Mouse (Mus musculus) liver, embryonic 16.5 days (tissue): ENCODE results near the gene Ascl3. TPM values are rescaled to one million over a fixed set of nuclear protein-coding genes. Genes with fewer than 3 reads are reported as not detected.
A peak's percentile ranks its signal among the peaks of the same experiment; 100 is the strongest.

Experiments used
- ATAC-seq: fragments of 200-750 bp; cut with Nextera tagmentation; 2 replicates; pipeline ENCODE4 v1.8.0; 2017; ENCODE audit warnings: low read depth, mild to moderate bottlenecking, moderate number of reproducible peaks, moderate library complexity
- H3K27ac ChIP-seq: fragments of 300-500 bp; sonication (generic); 2 replicates; pipeline ENCODE4 v1.5.1; 2014; ENCODE audit warnings: mild to moderate bottlenecking, low read length
- H3K27me3 ChIP-seq: fragments of 300-500 bp; sonication (generic); 2 replicates; pipeline ENCODE4 v1.6.1; 2014; ENCODE audit warnings: low read depth, low read length, mixed read lengths; ENCODE audit not compliant: control insufficient read depth, insufficient read depth
- H3K36me3 ChIP-seq: fragments of 300-500 bp; sonication (generic); 2 replicates; pipeline ENCODE4 v1.6.1; 2014; ENCODE audit warnings: mild to moderate bottlenecking; ENCODE audit not compliant: control insufficient read depth, insufficient read depth
- H3K4me1 ChIP-seq: fragments of 300-500 bp; sonication (generic); 2 replicates; pipeline ENCODE4 v1.6.1; 2014; ENCODE audit warnings: low read depth, low read length, mixed read lengths; ENCODE audit not compliant: control insufficient read depth
- H3K4me2 ChIP-seq: fragments of 300-500 bp; sonication (generic); 2 replicates; pipeline ENCODE4 v1.6.1; 2014; ENCODE audit warnings: low read depth, low read length, mixed read lengths
- H3K4me3 ChIP-seq: fragments of 300-500 bp; sonication (generic); 2 replicates; pipeline ENCODE4 v1.5.1; 2014; ENCODE audit warnings: low read depth, mild to moderate bottlenecking, low read length
- H3K9ac ChIP-seq: fragments of 300-500 bp; sonication (generic); 2 replicates; pipeline ENCODE4 v1.6.1; 2014; ENCODE audit warnings: low read depth, low read length
- H3K9me3 ChIP-seq: fragments of 300-500 bp; sonication (generic); replicated peaks from 2 replicates; pipeline ENCODE4 v1.6.1; 2016; ENCODE audit warnings: low read length; ENCODE audit not compliant: control insufficient read depth
- WGBS: fragments of 180-500 bp; shearing (Covaris S2); extraction: QIAGEN DNeasy Blood & Tissue Kit; methylation state at CpG from one replicate; pipeline ENCODE4 v1.1.7; 2014; ENCODE audit not compliant: insufficient replicate concordance; 5-methylcytosine and 5-hydroxymethylcytosine counted together
- polyA plus RNA-seq: library from polyadenylated mRNA; unstranded; fragments of >200 nt; fragmentation: Nextera tagmentation; extraction: Ambion mirVana; gene quantifications from 2 replicates; pipeline ENCODE4 v1.2.1, GENCODE M21; 2015

Ascl3 gene
- polyA plus RNA-seq, 1 experiment from 2014 or later, result not detected

- Histone ChIP-seq H3K4me1 (no peaks in the 10 kb centered on the region), H3K27ac (no peak overlapping the region), H3K4me2 (no peak overlapping the region), H3K4me3 (no peak overlapping the region), H3K9ac (no peak overlapping the region), H3K9me3 (no peaks in the 10 kb centered on the region; the same call in 1 of the 2 replicates), H3K36me3 (no peaks in the 10 kb centered on the region), H3K27me3 (no peaks in the 10 kb centered on the region)
- WGBS, result 83% methylated on average over 8 of the region's 8 CpGs
- no peak for ATAC-seq
These were observed 8.4 kb downstream of the Ascl3 start for GRCm38 (mm10) chr7:109723114-109723513.

GRCm38 (mm10) chr7:109722618-109723017 is 8.9 kb downstream of the Ascl3 start:
- WGBS, result 81% methylated on average over 2 of the region's 2 CpGs
- no peak for ATAC-seq
- no peak overlapping the region for H3K4me2 ChIP-seq
- no peak overlapping the region for H3K27ac ChIP-seq
- no peak overlapping the region for H3K4me3 ChIP-seq
- no peaks in the 10 kb centered on the region for H3K36me3 ChIP-seq
- H3K4me1 ChIP-seq, result no peaks in the 10 kb centered on the region
- H3K9me3 ChIP-seq, result no peaks in the 10 kb centered on the region; the same call in 1 of the 2 replicates
- H3K27me3 ChIP-seq, result no peaks in the 10 kb centered on the region
- H3K9ac ChIP-seq, result no peak overlapping the region

GRCm38 (mm10) chr7:109719286-109719685 is 12.2 kb downstream of the Ascl3 start:
- H3K36me3 ChIP-seq, result no peaks in the 10 kb centered on the region
- no peak for ATAC-seq
- H3K4me2 ChIP-seq, result no peak overlapping the region
- no peak overlapping the region for H3K27ac ChIP-seq
- H3K4me1 ChIP-seq, result no peaks in the 10 kb centered on the region
- H3K9me3 ChIP-seq, result no peaks in the 10 kb centered on the region; the same call in 1 of the 2 replicates
- H3K9ac ChIP-seq, result no peak overlapping the region
- no peaks in the 10 kb centered on the region for H3K27me3 ChIP-seq
- 49% methylated on average over 9 of the region's 9 CpGs for WGBS
- no peak overlapping the region for H3K4me3 ChIP-seq

- Histone ChIP-seq H3K27ac (no peak overlapping the region), H3K27me3 (no peaks in the 10 kb centered on the region), H3K4me3 (no peak overlapping the region), H3K9ac (no peak overlapping the region), H3K4me1 (no peaks in the 10 kb centered on the region), H3K4me2 (no peak overlapping the region), H3K9me3 (no peaks in the 10 kb centered on the region), H3K36me3 (peaks cover 12% of the 10 kb centered on the region)
- WGBS, result 74% methylated on average over 2 of the region's 2 CpGs
- no peak for ATAC-seq
These were observed 18.0 kb downstream of the Ascl3 start for GRCm38 (mm10) chr7:109713434-109713982.

GRCm38 (mm10) chr7:109712198-109712597 is 19.3 kb downstream of the Ascl3 start:
- no peak overlapping the region for H3K4me3 ChIP-seq
- H3K4me1 ChIP-seq, result no peaks in the 10 kb centered on the region; the same call in 1 of the 2 replicates
- no peaks in the 10 kb centered on the region for H3K27me3 ChIP-seq
- peaks cover 12% of the 10 kb centered on the region for H3K36me3 ChIP-seq
- WGBS, result 87% methylated on average over 7 of the region's 7 CpGs
- H3K4me2 ChIP-seq, result no peak overlapping the region
- H3K27ac ChIP-seq, result no peak overlapping the region
- no peak overlapping the region for H3K9ac ChIP-seq
- ATAC-seq, result no peak
- H3K9me3 ChIP-seq, result no peaks in the 10 kb centered on the region

GRCm38 (mm10) chr7:109710069-109710468 is 21.5 kb downstream of the Ascl3 start:
- Histone ChIP-seq H3K4me3 (no peak overlapping the region), H3K9ac (no peak overlapping the region), H3K36me3 (peaks cover 12% of the 10 kb centered on the region), H3K4me2 (no peak overlapping the region), H3K9me3 (no peaks in the 10 kb centered on the region), H3K27ac (no peak overlapping the region), H3K27me3 (no peaks in the 10 kb centered on the region), H3K4me1 (no peaks in the 10 kb centered on the region; the same call in none of the 2 replicates)
- no peak for ATAC-seq
- WGBS, result 50% methylated on average over 1 of the region's 1 CpGs

GRCm38 (mm10) chr7:109708961-109709382 is 22.6 kb downstream of the Ascl3 start:
- no peak for ATAC-seq
- no peak overlapping the region for H3K9ac ChIP-seq
- H3K27me3 ChIP-seq, result no peaks in the 10 kb centered on the region
- 49% methylated on average over 3 of the region's 3 CpGs for WGBS
- H3K4me1 ChIP-seq, result peaks cover 5% of the 10 kb centered on the region
- H3K4me2 ChIP-seq, result no peak overlapping the region
- H3K27ac ChIP-seq, result no peak overlapping the region
- no peaks in the 10 kb centered on the region for H3K9me3 ChIP-seq
- H3K4me3 ChIP-seq, result no peak overlapping the region
- peaks cover 12% of the 10 kb centered on the region for H3K36me3 ChIP-seq

GRCm38 (mm10) chr7:109707023-109707785 is 24.3 kb downstream of the Ascl3 start:
- 36% methylated on average over 4 of the region's 4 CpGs for WGBS
- Histone ChIP-seq H3K9me3 (no peaks in the 10 kb centered on the region), H3K9ac (no peak overlapping the region), H3K27ac (no peak overlapping the region), H3K4me1 (peaks cover 12% of the 10 kb centered on the region), H3K4me3 (no peak overlapping the region), H3K36me3 (peaks cover 11% of the 10 kb centered on the region), H3K4me2 (no peak overlapping the region), H3K27me3 (no peaks in the 10 kb centered on the region)
- no peak for ATAC-seq

GRCm38 (mm10) chr7:109704461-109704860 is 27.1 kb downstream of the Ascl3 start:
- WGBS, result 47% methylated on average over 3 of the region's 3 CpGs
- H3K9ac ChIP-seq, result peak overlapping the region; percentile 86; the same call in 1 of the 2 replicates
- H3K27ac ChIP-seq, result no peak overlapping the region
- H3K36me3 ChIP-seq, result peaks cover 3% of the 10 kb centered on the region; the same call in 1 of the 2 replicates
- H3K27me3 ChIP-seq, result no peaks in the 10 kb centered on the region
- peak overlapping the region; percentile 86 for H3K4me3 ChIP-seq
- peaks cover 12% of the 10 kb centered on the region for H3K4me1 ChIP-seq
- no peak for ATAC-seq
- peak overlapping the region; percentile 85 for H3K4me2 ChIP-seq
- no peaks in the 10 kb centered on the region for H3K9me3 ChIP-seq
